15 mouse cellular contexts compared by ENCODE assay signal in genomic region chr17:4278239-4278827, GRCm38 (mm10).
DNase-seq lines count a peak whose midpoint lies in the region; ATAC-seq lines count a peak whose summit lies in the region.
"Had no signal": no experiment of that assay in that cellular context is flagged by ENCODE, and none has a peak within 500 bp of the region (broad histone marks: within the 10 kb centered on the region; RNA-seq: fewer than 3 reads in every experiment).

No protein-coding gene starts in this region.

- peak overlapping the region; percentile 87 for H3K27ac ChIP-seq in macrophage
- H3K27ac ChIP-seq: hindbrain, embryonic 13.5 days had no signal

- H3K36me3 ChIP-seq in macrophage (ENCODE audit: inconsistent target), result no peaks in the 10 kb centered on the region
- H3K36me3 ChIP-seq: G1E; hindbrain, embryonic 13.5 days had no signal

- H3K79me2 ChIP-seq in macrophage (ENCODE audit: inconsistent target), result no peaks in the 10 kb centered on the region

- no peak for ATAC-seq in frontal cortex, adult (ENCODE audit: low TSS enrichment)
- ATAC-seq: activated CD4-positive, CD25-positive, alpha-beta regulatory T cell, adult 4 months had no signal

- WGBS in macrophage (ENCODE audit: missing documents), result 44% methylated on average over 3 of the region's 4 CpGs

- DNase-seq in frontal cortex, adult 2 months (ENCODE audit: extremely low spot score in 1 of 2, low spot score in 1 of 2), result peak; percentile 18 to 32
- peak; percentile 6 for DNase-seq in layer of hippocampus, adult 11-12 months (ENCODE audit: low spot score)
- DNase-seq in layer of hippocampus, postnatal 25 days (ENCODE audit: extremely low spot score in 1 of 2, low spot score in 1 of 2), result no peak
- DNase-seq in gastrocnemius, postnatal 25 days, result peak; percentile 53
- no peak for DNase-seq in embryo, embryonic 10 days (ENCODE audit: low spot score)
- DNase-seq in embryo, embryonic 11 days, result no peak
- DNase-seq: B cell, adult 2 months; kidney, adult 18-20 months; layer of hippocampus, postnatal 36 days; thymus, postnatal 4 days had no signal

- no peak overlapping the region for H3K4me3 ChIP-seq in macrophage (ENCODE audit: inconsistent target)
- H3K4me3 ChIP-seq: hindbrain, embryonic 13.5 days had no signal

Comparison
In these comparisons a context has a peak if more than half of its experiments do, and no peak if none do; other contexts are left out.
1. DNase-seq: peak in frontal cortex, adult 2 months (2 of 2), layer of hippocampus, adult 11-12 months (single experiment) and gastrocnemius, postnatal 25 days (single experiment); none in layer of hippocampus, postnatal 25 days (0 of 2), embryo, embryonic 10 days (single experiment) and embryo, embryonic 11 days (single experiment).